Mouse (Mus musculus) layer of hippocampus, adult 2 months (tissue): Measurements from ENCODE around the gene Vmn2r68. TPM values are rescaled to one million over a fixed set of nuclear protein-coding genes. Genes with fewer than 3 reads are reported as not detected.

Experiments used
- DNase-seq, 2 experiments: peaks; one replicate each; pipeline ENCODE4 v3.0.0; 2022; ENCODE audit warnings: low spot score in 2 of 2
- H3K27ac ChIP-seq: fragments of 200-600 bp; 2 replicates; pipeline ENCODE4 v1.8.1; 2022
- H3K4me3 ChIP-seq: fragments of 200-600 bp; 2 replicates; pipeline ENCODE4 v1.8.1; 2022; ENCODE audit warnings: mild to moderate bottlenecking
- CTCF ChIP-seq: fragments of 200-600 bp; conservative IDR thresholded peaks from 2 replicates; pipeline ENCODE4 v1.8.1; 2022; ENCODE audit warnings: antibody characterized with exemption, mild to moderate bottlenecking, moderate library complexity
- long read RNA-seq, 2 experiments: library from polyadenylated mRNA; stranded (forward); transcript quantifications; one replicate each; pipeline ENCODE4 v2.0.0; 2021; ENCODE audit warnings: borderline mapping rate in 2 of 2
- total RNA-seq, 2 experiments: library from RNA; stranded (reverse); gene quantifications; 2 replicates each; pipeline ENCODE4 v1.2.3; 2021

Gene Vmn2r68
- total RNA-seq, result not detected
- long read RNA-seq, experiment 1, result 0 reads
- long read RNA-seq, experiment 2, result 0 reads

DNA sequence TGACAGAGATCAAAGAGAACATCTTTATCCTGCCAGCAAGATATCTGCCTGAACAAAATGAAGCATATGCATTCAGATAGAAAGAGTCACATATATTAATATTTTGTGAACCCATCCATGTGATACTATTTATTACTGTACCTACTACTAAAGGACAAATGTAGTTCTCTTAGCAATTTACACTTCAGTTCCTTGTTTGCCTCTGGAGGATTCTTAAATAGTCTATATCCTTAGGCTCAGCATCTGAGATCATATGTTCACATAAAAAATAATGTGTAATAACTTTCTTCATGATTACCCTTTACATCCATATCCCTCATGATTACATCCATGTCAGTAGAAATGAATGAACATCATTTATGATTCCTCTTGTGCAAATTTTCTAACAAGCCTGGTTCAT lies at the start of gene Vmn2r68:
TSS of gene Vmn2r68 (minus strand) at position 101 of the 400 bp plus-strand sequence.
- no peak within 1 kb of the TSS for H3K27ac ChIP-seq
- TF ChIP-seq CTCF, result no peak

More for the DNA sequence above, at the start of gene Vmn2r68:
- DNase-seq, result no peak
- H3K4me3 ChIP-seq, result no peak within 1 kb of the TSS

Other genes starting within 250 kb of the Vmn2r68 start
- not detected for gene Vmn2r66, start 225.5 kb downstream of the Vmn2r68 start, total RNA-seq
- gene Vmn2r67, start 81.8 kb downstream of the Vmn2r68 start, total RNA-seq, result not detected
- not detected for gene Vmn2r69, start 178.1 kb upstream of the Vmn2r68 start, total RNA-seq